Mouse (Mus musculus): Measurements from ENCODE around the gene Igfals. TPM values are rescaled to one million over a fixed set of nuclear protein-coding genes. Genes with fewer than 3 reads are reported as not detected.
A peak's percentile ranks its signal among the peaks of the same experiment; 100 is the strongest.

Igfals gene
- polyA plus RNA-seq, 1 experiment from 2014 or later, result not detected

GRCm38 (mm10) chr17:24874405-24874745 is 8.6 kb downstream of the Igfals start:
- ATAC-seq (replicated peaks; ENCODE audit: insufficient number of reproducible peaks, low FRiP score, low TSS enrichment), result no peak
- 50% methylated on average over 1 of the region's 1 CpGs for WGBS (ENCODE audit: insufficient replicate concordance)

DNA sequence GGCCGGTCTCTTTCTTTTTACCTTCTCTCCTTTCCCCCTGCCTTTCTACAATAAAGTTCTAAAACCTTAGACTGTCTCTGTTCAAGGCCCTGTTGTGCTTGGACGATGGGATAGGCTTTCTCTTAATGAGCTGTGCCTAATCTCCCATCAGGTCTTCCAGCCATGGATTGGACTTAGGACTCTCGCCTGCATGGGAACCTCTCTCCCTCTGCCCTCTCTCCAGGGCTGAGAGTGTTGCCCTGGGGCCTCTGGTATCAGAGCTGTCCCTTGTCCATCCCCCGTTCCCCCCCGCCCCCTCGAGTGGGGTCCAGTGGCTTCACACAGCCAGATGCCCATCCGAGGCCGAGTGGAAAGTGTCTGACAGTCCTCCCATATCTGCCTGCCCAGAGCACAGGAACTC is 9.2 kb downstream of the Igfals start:
- H3K4me2 ChIP-seq, result no peak overlapping the region
- H3K4me3 ChIP-seq (ENCODE audit: low read depth, low read length), result no peak overlapping the region
- no peak overlapping the region for H3K27ac ChIP-seq (ENCODE audit: low read depth, low read length)
- no peaks in the 10 kb centered on the region for H3K27me3 ChIP-seq (ENCODE audit: control insufficient read depth, insufficient read depth, low read length)
- H3K9me3 ChIP-seq (replicated peaks; ENCODE audit: control insufficient read depth, low read length), result no peaks in the 10 kb centered on the region
- no peaks in the 10 kb centered on the region for H3K4me1 ChIP-seq (ENCODE audit: control insufficient read depth, insufficient read depth, low read length)
- no peak overlapping the region for H3K9ac ChIP-seq (ENCODE audit: low read depth, low read length)
- no peak for ATAC-seq (replicated peaks; ENCODE audit: insufficient number of reproducible peaks, low FRiP score, low TSS enrichment)
- no peaks in the 10 kb centered on the region for H3K36me3 ChIP-seq (ENCODE audit: control insufficient read depth, insufficient read depth, low read length)
- 79% methylated on average over 8 of the region's 8 CpGs for WGBS (ENCODE audit: insufficient replicate concordance)

More at GRCm38 (mm10) chr17:24874405-24874745, 8.6 kb downstream of the Igfals start:
- H3K36me3 ChIP-seq (ENCODE audit: control insufficient read depth, insufficient read depth, low read length), result no peaks in the 10 kb centered on the region
- no peaks in the 10 kb centered on the region for H3K27me3 ChIP-seq (ENCODE audit: control insufficient read depth, insufficient read depth, low read length)
- H3K4me2 ChIP-seq, result no peak overlapping the region
- H3K27ac ChIP-seq (ENCODE audit: low read depth, low read length), result no peak overlapping the region
- H3K4me3 ChIP-seq (ENCODE audit: low read depth, low read length), result no peak overlapping the region
- H3K9ac ChIP-seq (ENCODE audit: low read depth, low read length), result no peak overlapping the region
- H3K9me3 ChIP-seq (replicated peaks; ENCODE audit: control insufficient read depth, low read length), result no peaks in the 10 kb centered on the region
- H3K4me1 ChIP-seq (ENCODE audit: control insufficient read depth, insufficient read depth, low read length), result no peaks in the 10 kb centered on the region

- Histone ChIP-seq H3K4me1 (ENCODE audit: control insufficient read depth, insufficient read depth, low read length) (no peaks in the 10 kb centered on the region), H3K9ac (ENCODE audit: low read depth, low read length) (no peak overlapping the region), H3K27me3 (ENCODE audit: control insufficient read depth, insufficient read depth, low read length) (no peaks in the 10 kb centered on the region), H3K27ac (ENCODE audit: low read depth, low read length) (no peak overlapping the region), H3K4me2 (no peak overlapping the region), H3K9me3 (replicated peaks; ENCODE audit: control insufficient read depth, low read length) (no peaks in the 10 kb centered on the region), H3K36me3 (ENCODE audit: control insufficient read depth, insufficient read depth, low read length) (peaks cover under 1% of the 10 kb centered on the region; the same call in 1 of the 2 replicates), H3K4me3 (ENCODE audit: low read depth, low read length) (no peak overlapping the region)
- WGBS (ENCODE audit: insufficient replicate concordance), result 63% methylated on average over 10 of the region's 10 CpGs
- 0 out of 2 replicates have a peak, but pooled peaks have one; percentile 31 for ATAC-seq (replicated peaks; ENCODE audit: insufficient number of reproducible peaks, low FRiP score, low TSS enrichment)
Measured at GRCm38 (mm10) chr17:24877336-24878116, 11.7 kb downstream of the Igfals start.

DNA sequence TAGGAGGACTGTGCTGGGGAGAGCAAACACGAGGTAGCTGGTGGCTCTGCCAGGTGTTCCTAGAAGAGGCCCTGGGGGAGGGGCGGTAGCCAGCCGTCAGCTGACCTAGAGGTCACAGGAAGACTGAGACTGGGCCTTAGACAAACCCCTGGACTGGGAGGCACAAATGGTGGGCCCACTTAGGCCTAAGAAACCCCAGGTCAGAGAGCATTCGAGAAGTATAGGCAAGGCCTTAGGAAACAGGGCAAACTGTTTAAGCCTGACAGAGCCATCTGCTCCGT is 12.3 kb downstream of the Igfals start:
- 38% methylated on average over 5 of the region's 5 CpGs for WGBS (ENCODE audit: insufficient replicate concordance)
- Histone ChIP-seq H3K4me3 (ENCODE audit: low read depth, low read length) (no peak overlapping the region), H3K4me1 (ENCODE audit: control insufficient read depth, insufficient read depth, low read length) (no peaks in the 10 kb centered on the region), H3K27me3 (ENCODE audit: control insufficient read depth, insufficient read depth, low read length) (no peaks in the 10 kb centered on the region), H3K4me2 (no peak overlapping the region), H3K27ac (ENCODE audit: low read depth, low read length) (no peak overlapping the region), H3K9me3 (replicated peaks; ENCODE audit: control insufficient read depth, low read length) (no peaks in the 10 kb centered on the region), H3K9ac (ENCODE audit: low read depth, low read length) (no peak overlapping the region), H3K36me3 (ENCODE audit: control insufficient read depth, insufficient read depth, low read length) (peaks cover 3% of the 10 kb centered on the region; the same call in 1 of the 2 replicates)
- ATAC-seq (replicated peaks; ENCODE audit: insufficient number of reproducible peaks, low FRiP score, low TSS enrichment), result no peak

- Histone ChIP-seq H3K4me2 (no peak overlapping the region), H3K9ac (ENCODE audit: low read depth, low read length) (no peak overlapping the region), H3K9me3 (replicated peaks; ENCODE audit: control insufficient read depth, low read length) (no peaks in the 10 kb centered on the region), H3K4me3 (ENCODE audit: low read depth, low read length) (no peak overlapping the region), H3K4me1 (ENCODE audit: control insufficient read depth, insufficient read depth, low read length) (no peaks in the 10 kb centered on the region), H3K27ac (ENCODE audit: low read depth, low read length) (no peak overlapping the region), H3K36me3 (ENCODE audit: control insufficient read depth, insufficient read depth, low read length) (peaks cover 3% of the 10 kb centered on the region; the same call in 1 of the 2 replicates), H3K27me3 (ENCODE audit: control insufficient read depth, insufficient read depth, low read length) (no peaks in the 10 kb centered on the region)
- 77% methylated on average over 8 of the region's 8 CpGs for WGBS (ENCODE audit: insufficient replicate concordance)
- no peak for ATAC-seq (replicated peaks; ENCODE audit: insufficient number of reproducible peaks, low FRiP score, low TSS enrichment)
Measured at GRCm38 (mm10) chr17:24878531-24878930, 12.7 kb downstream of the Igfals start.

DNA sequence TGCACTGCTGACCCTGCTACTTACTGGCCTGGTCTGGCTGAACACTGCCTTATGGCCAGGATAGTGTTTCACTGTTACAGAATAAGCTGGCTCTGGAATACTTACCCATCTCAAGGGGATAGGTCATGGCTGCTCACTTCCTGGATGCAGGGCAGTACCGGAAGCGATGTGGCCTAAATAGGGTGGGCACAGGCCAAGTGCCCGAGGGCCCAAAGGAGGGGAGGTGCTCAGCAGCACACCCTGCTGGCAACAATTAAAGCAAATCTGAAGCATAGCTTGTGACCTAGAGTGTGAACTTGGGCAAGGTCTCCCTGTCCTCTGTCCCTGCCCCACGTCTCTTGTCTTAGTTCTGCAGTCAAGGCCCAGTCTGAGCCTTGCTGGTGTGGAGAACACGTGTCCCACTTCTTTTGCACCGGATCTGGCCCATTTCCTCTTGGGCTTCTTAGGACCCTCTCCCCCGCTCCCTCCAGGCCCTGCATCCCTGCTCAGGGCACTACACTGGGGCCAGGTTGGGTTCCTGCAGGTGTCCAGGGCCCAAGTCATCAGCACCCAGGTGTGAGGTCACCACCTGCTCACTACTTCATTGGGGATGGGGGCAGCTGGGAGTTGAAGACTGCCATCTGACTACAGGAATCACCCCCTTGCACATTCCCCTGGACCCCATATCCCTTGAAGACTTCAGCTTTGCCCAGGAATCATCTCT is 16.1 kb downstream of the Igfals start:
- Histone ChIP-seq H3K27ac (ENCODE audit: low read depth, low read length) (no peak overlapping the region), H3K9me3 (replicated peaks; ENCODE audit: control insufficient read depth, low read length) (no peaks in the 10 kb centered on the region), H3K4me1 (ENCODE audit: control insufficient read depth, insufficient read depth, low read length) (peaks cover 6% of the 10 kb centered on the region), H3K4me3 (ENCODE audit: low read depth, low read length) (no peak overlapping the region), H3K4me2 (no peak overlapping the region), H3K27me3 (ENCODE audit: control insufficient read depth, insufficient read depth, low read length) (no peaks in the 10 kb centered on the region), H3K36me3 (ENCODE audit: control insufficient read depth, insufficient read depth, low read length) (peaks cover 3% of the 10 kb centered on the region; the same call in 1 of the 2 replicates), H3K9ac (ENCODE audit: low read depth, low read length) (no peak overlapping the region)
- no peak for ATAC-seq (replicated peaks; ENCODE audit: insufficient number of reproducible peaks, low FRiP score, low TSS enrichment)
- 49% methylated on average over 7 of the region's 7 CpGs for WGBS (ENCODE audit: insufficient replicate concordance)

DNA sequence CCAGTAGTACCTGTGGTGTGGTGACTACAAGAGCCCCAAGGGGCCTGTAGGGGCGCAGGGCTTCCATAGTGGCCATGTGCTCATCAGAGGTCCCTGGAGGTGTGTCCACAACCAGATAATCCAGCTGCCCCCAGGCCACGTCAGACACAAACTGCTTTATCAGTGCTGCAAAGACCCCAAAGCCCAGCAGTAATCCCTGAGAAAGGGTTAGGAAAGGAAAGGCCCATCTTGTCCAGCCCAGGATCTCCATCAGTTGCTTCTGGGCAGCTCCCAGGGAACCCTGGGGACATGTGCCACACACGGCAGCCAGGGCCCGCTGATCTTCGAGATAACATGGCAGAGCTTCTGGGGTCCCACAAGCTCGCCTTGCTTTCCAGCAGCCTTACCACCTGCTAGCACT is 18.6 kb downstream of the Igfals start:
- Histone ChIP-seq H3K9me3 (replicated peaks; ENCODE audit: control insufficient read depth, low read length) (no peaks in the 10 kb centered on the region), H3K4me3 (ENCODE audit: low read depth, low read length) (no peak overlapping the region), H3K27ac (ENCODE audit: low read depth, low read length) (no peak overlapping the region), H3K36me3 (ENCODE audit: control insufficient read depth, insufficient read depth, low read length) (peaks cover 3% of the 10 kb centered on the region; the same call in 1 of the 2 replicates), H3K4me2 (no peak overlapping the region), H3K27me3 (ENCODE audit: control insufficient read depth, insufficient read depth, low read length) (no peaks in the 10 kb centered on the region), H3K9ac (ENCODE audit: low read depth, low read length) (no peak overlapping the region), H3K4me1 (ENCODE audit: control insufficient read depth, insufficient read depth, low read length) (peaks cover 17% of the 10 kb centered on the region)
- ATAC-seq (replicated peaks; ENCODE audit: insufficient number of reproducible peaks, low FRiP score, low TSS enrichment), result no peak
- 80% methylated on average over 6 of the region's 6 CpGs for WGBS (ENCODE audit: insufficient replicate concordance)

DNA sequence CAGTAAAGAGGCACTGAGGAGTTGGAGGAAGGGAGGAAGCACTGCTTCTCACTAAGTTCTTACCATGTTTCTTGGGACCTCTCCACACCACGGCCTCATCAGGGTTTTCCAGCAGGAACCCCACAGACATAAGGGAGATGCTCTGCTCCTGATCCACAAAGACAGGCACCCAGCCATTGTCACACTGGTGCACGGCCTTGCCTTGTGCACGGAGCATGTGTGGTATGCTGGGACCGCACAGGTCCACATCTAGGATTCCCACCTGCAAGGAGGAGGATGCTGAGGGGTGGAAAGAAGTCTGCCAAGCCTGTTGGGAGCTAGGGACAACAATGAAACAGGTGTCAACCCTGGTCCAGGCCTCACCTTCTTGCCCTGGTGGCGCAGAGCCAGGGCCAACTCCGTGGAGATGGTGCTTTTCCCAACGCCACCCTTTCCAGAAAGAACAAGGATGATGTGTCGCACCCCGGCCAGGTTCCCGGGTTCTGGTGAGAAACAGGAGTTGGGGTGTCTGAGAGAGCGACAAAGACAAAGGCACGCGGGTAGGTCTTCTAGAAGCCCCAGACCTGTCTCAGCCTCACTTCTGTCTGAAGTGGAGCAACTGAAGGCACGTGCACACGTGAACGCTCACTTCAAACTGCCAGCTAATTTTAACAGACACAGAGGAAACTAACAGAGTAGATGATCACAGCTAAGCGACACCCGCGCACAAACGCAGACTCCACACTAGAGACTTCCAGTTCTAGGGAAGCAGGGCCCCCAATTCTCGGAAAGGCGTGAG is 19.7 kb downstream of the Igfals start:
- Histone ChIP-seq H3K4me3 (ENCODE audit: low read depth, low read length) (peak overlapping the region; percentile 81), H3K9me3 (replicated peaks; ENCODE audit: control insufficient read depth, low read length) (no peaks in the 10 kb centered on the region), H3K36me3 (ENCODE audit: control insufficient read depth, insufficient read depth, low read length) (peaks cover 3% of the 10 kb centered on the region; the same call in 1 of the 2 replicates), H3K4me2 (peak overlapping the region; percentile 69), H3K27me3 (ENCODE audit: control insufficient read depth, insufficient read depth, low read length) (no peaks in the 10 kb centered on the region), H3K4me1 (ENCODE audit: control insufficient read depth, insufficient read depth, low read length) (peaks cover 17% of the 10 kb centered on the region), H3K27ac (ENCODE audit: low read depth, low read length) (no peak overlapping the region), H3K9ac (ENCODE audit: low read depth, low read length) (peak overlapping the region; percentile 72)
- ATAC-seq (replicated peaks; ENCODE audit: insufficient number of reproducible peaks, low FRiP score, low TSS enrichment), result no peak
- 22% methylated on average over 22 of the region's 22 CpGs for WGBS (ENCODE audit: insufficient replicate concordance)

All from heart, embryonic 11.5 days (tissue).